In the genomic region with DNA sequence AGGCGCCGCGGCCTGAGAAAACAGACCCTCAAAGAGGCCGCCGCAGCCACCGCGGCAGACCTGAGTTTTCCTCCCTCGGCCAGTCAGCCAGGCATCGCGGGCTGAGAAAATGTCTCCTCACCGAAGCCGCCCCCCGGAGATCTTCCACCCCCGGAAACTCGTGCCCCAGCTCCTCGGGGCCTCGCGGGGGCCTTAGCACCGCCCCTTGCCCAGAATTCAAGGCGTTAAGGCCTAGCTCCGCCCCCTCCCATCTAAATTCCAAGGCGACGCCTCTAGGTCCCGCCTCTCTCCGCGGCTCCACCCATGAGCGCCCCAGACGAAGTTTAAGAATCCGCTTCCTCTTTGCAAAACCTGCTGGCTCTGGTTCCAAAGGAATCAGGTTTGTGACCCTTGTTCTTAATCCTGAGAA, we compare ENCODE assay signal across 8 mouse cellular contexts. TPM values are rescaled to one million over a fixed set of nuclear protein-coding genes. Genes with fewer than 3 reads are reported as not detected.
DNase-seq lines count a peak whose midpoint lies in the region; ATAC-seq and TF ChIP-seq lines count a peak whose summit lies in the region.

A gene (minus strand): TSS at position 195 of the 409 bp plus-strand sequence.

- H3K27me3 ChIP-seq in embryonic facial prominence, embryonic 15.5 days: no peaks in the 10 kb centered on the region

- peak; percentile 95 for ATAC-seq in embryonic facial prominence, embryonic 15.5 days (ENCODE audit: insufficient number of reproducible peaks, low FRiP score, low TSS enrichment, low read depth)
- peak; percentile 95 for ATAC-seq in monocyte, adult 5-6 weeks (replicated peaks; ENCODE audit: insufficient number of reproducible peaks, low FRiP score, low TSS enrichment, poor library complexity, severe bottlenecking)

- DNase-seq in A20 (ENCODE audit: low read depth, low spot score) (peak; percentile 93), liver (peak; percentile 92)
- DNase-seq in heart, adult 8-10 months (ENCODE audit: low spot score): peak; percentile 87
- DNase-seq in kidney, adult 9 months: peak; percentile 94
- DNase-seq in spleen, postnatal 4 days (ENCODE audit: low spot score in 2 of 2): peak; percentile 84 to 87

- no peak for TF ChIP-seq CTCF in bone marrow, adult 2 months (IDR thresholded peaks at IDR 0.05; ENCODE audit: control insufficient read depth, insufficient read depth, low read length)

- H3K9ac ChIP-seq in embryonic facial prominence, embryonic 15.5 days: peak within 1 kb of the TSS; percentile 75

- peak within 1 kb of the TSS; percentile 98 for H3K4me3 ChIP-seq in bone marrow, adult 2 months (replicated peaks; ENCODE audit: control insufficient read depth, low read depth, low read length)
- peak within 1 kb of the TSS; percentile 68 for H3K4me3 ChIP-seq in embryonic facial prominence, embryonic 15.5 days (replicated peaks)

- H3K9me3 ChIP-seq in embryonic facial prominence, embryonic 15.5 days (replicated peaks): no peaks in the 10 kb centered on the region

- no peaks in the 10 kb centered on the region for H3K4me1 ChIP-seq in bone marrow, adult 2 months (ENCODE audit: control insufficient read depth, insufficient read depth, low read length)
- H3K4me1 ChIP-seq in embryonic facial prominence, embryonic 15.5 days: no peaks in the 10 kb centered on the region

- WGBS in bone marrow, adult 2 months: 10% methylated on average over 24 of the region's 29 CpGs
- 16% methylated on average over 27 of the region's 29 CpGs for WGBS in embryonic facial prominence, embryonic 15.5 days

- H3K36me3 ChIP-seq in embryonic facial prominence, embryonic 15.5 days: 0 out of 2 replicates have a peak, but pooled peaks cover 2% of the 10 kb centered on the region

- no peak for TF ChIP-seq POLR2A in bone marrow, adult 2 months (IDR thresholded peaks at IDR 0.05; ENCODE audit: borderline replicate concordance, control insufficient read depth, low read depth, low read length)

- peak within 1 kb of the TSS; percentile 99 for H3K27ac ChIP-seq in bone marrow, adult 2 months (ENCODE audit: control insufficient read depth, insufficient read depth, low read depth, low read length, poor library complexity)
- peak within 1 kb of the TSS; percentile 98 for H3K27ac ChIP-seq in embryonic facial prominence, embryonic 15.5 days (replicated peaks)

- H3K4me2 ChIP-seq in embryonic facial prominence, embryonic 15.5 days (replicated peaks): peak within 1 kb of the TSS; percentile 47

RNA-seq across cellular contexts. Expression of the gene that starts here (rescaled TPM):
- 52.8 and 63.6 TPM in 2 replicates for polyA plus RNA-seq in bone marrow, adult 2 months (2011; ENCODE audit: insufficient read depth, insufficient read length, low replicate concordance, missing spikeins)
- 55.7 and 61.5 TPM in 2 replicates for polyA plus RNA-seq in embryonic facial prominence, embryonic 15.5 days (2015; fragmentation: Nextera tagmentation; extraction: Ambion mirVana)
- total RNA-seq in heart, adult 8-10 months (2022): 10 to 100 TPM in 3 of 4 experiments, 1 to 10 TPM in 1; 6.4 to 11.5 (median 11.1) TPM
- total RNA-seq in monocyte, adult 5-6 weeks (2017): 45.9 to 89.8 TPM (median 70.6 TPM) in 3 replicates

Comparison
In these comparisons a context has a peak if more than half of its experiments do, and no peak if none do; other contexts are left out.
1. Peak in every context shown above with its lines: DNase-seq, ATAC-seq, H3K4me3 ChIP-seq and H3K27ac ChIP-seq.